Mouse (Mus musculus): ENCODE measurements around the gene Abhd2.
A peak's percentile ranks its signal among the peaks of the same experiment; 100 is the strongest.

The Abhd2 gene

DNA sequence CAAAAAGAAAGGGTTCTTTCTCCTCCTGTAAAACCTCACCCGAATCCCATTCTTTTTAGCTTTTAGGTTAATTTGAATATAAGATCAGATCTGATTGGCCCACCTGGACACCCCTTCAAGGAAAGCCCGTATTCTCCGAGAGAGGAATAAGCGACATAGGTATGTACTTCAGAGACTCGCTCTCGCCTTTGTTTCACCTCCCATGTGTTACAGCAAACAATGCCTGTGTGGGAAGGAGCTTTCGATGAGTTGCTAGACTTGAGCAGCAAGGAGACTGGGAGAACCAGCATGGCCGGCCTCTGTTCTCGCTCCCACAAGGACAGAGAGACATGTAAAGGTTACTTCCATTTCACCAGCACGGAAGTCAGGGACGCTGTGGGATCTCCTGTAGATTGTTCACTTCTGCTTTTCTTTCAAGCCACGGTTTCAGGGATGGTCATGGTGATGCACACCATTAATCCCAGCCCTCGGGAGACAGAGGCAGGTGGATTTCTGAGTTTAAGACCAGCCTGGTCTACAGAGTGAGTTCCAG lies 21.5 kb downstream of the Abhd2 start:
- no peak for DNase-seq

DNA sequence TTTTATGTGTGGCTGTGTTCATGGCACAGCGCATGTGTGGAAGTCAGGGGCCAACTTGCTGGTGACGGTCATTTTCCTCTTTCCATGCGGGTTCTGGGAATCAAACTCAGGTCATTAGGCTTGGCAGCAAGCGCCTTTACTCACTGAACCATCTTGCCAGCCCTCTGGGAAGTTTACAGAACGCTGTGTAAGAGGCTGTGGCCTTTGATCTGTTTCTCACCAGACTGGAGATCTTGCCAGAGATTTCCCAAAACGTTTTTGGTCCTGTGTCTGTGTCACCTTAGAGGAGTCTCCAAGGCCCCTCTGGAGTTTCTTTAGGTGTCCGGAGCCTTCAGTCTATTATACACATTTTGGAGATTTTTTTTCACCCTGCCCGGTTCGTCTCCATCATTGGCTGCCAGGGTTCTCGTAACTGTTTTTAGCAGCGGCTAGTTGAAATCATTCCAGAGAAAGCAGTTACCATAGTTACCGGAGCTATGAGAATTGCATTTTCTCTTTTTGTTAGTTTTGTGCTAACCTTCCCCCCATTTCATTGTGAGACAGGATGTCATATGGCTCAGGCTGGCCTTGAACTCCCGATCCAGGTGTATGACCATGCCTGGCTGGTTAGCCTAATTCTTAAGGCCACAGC lies 22.3 kb downstream of the Abhd2 start:
- DNase-seq, result no peak

DNA sequence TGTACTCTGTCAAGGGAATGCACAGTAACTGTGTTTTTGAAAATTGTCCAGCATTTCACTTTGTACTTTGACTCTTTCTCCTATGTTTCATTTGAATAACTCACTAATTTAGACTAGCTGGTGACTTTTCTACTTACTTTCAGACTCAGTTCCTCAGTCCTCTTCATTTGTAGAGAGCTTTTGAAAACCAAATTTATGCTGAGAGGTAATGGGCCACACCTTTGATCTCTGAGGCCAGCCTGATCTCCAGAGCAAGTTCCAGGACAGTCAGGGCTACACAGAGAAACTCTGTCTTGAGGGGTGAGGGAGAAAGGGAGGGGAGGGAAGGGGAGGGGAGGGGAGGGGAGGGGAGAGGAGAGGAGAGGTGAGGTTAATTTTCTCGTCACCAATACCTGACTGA lies 25.7 kb downstream of the Abhd2 start:
- no peak for DNase-seq

DNA sequence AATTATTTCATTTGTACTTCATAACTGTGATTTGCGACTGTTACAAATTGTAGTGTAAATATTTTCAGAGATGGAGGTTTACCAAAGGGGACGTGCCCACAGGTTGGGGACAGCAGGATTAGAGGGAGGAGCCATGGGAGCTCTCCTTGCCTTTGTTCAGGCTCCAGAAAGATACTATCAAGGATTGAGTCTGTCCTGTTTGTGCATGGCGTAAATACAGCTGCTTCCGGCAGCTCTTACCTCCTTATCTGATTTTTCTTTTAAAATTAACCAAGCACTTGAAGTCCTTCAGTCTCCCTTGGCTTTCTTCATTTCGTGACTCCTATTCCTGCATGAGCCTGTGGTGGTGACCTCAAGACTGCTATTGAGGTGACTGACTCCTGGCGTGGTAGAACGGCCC lies 26.5 kb downstream of the Abhd2 start:
- DNase-seq, result no peak

DNA sequence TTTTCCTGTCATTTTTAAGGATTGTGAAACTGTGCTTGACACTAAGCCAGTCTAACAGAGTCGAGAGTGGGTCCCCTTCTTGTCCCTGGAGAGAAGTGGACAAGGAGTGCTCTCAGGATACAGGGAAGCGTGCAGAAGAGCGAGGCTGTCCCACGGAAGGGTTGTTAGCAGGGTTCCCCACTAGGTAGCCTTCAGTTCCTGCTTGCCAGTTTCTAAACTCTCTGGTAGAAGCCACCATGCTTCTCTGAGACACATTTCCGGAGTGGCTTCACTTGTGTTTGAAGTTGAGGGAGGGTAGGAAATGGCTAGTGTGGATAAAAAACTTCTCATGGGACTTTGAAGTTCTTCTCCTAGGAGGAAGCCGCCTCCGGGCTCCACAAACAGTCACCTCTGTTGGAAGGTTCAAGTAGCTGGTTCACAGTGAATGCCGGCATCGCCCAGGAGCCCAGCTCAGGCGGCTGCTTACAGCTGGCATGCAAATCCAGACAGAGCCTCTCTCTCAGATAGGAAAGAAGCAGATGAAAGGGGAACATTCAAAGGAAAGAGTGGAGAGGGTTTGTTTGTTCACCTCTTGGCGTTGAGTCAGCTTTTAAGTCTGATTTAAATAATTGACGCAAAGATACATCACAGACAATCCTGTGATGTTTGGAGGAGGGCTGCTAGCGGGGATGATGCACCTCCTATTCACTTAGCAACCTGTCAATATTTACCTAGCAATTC lies 27.6 kb downstream of the Abhd2 start:
- DNase-seq, result no peak

DNA sequence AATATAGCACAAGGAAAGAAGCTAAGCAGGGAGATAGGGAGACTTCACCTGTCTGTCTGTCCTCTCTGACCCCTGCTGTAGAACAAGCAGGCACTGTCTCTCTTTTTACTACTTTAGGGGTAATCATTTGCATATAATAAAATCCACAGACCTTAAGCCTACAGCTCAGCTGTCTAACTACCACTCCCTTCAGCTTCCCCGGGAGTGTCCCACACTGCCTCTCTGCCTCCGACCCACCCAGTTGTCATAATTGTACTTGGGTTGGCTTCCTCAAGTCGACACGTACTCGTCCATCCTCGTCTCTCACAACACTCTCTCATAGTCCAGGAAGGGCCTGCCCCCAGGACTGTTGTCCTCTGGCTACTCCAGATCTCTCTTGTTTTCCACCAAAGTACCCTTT lies 29.1 kb downstream of the Abhd2 start:
- DNase-seq, result no peak

DNA sequence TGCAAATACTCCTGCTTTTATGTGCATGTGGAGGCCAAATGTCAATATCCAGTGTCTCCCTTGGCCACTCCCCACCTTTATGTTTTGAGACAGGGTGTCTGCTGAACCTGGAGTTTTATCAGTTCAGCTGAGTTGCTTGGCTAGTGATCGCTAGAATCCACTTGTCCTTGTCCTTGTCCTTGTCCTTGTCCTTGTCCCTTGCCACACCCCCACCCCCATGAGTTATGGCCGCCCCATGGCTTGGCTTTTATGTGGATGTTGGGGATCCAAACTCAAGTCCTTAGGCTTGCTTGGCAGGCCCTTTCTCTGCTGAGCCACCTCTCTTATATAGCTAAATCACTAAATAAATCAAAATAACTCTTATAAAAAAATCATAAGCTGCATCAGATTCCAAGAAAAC lies 29.6 kb downstream of the Abhd2 start:
- no peak for DNase-seq

DNA sequence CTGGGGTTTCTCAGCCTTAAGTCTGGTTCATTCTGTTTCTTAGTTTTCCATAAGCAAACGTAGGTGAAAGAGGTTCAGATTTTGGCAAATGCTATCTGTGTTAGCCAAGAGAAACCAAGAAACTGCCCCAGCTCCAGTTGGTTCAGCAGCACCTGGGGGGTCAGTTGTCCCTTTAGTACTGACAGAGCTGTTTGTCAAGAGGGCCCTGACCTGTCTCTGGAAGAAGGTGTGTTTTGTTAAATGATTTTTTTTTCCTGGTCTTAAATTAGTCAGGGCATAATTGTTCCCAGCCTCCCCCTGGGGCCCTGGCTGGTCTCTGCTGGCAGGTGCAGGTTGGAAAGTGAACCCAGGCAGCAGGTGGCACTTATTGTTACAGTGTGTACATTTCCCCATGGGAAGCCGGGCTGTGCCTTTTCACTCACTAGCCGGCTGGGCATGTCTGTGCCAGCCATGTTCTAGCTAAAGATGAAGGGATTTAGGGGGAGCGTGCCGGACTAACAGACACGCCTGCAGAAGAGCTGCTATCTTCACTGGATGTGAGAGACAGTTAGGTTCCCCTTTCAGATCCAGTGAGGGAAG lies 30.3 kb downstream of the Abhd2 start:
- peak; percentile 40 to 50 for DNase-seq

DNA sequence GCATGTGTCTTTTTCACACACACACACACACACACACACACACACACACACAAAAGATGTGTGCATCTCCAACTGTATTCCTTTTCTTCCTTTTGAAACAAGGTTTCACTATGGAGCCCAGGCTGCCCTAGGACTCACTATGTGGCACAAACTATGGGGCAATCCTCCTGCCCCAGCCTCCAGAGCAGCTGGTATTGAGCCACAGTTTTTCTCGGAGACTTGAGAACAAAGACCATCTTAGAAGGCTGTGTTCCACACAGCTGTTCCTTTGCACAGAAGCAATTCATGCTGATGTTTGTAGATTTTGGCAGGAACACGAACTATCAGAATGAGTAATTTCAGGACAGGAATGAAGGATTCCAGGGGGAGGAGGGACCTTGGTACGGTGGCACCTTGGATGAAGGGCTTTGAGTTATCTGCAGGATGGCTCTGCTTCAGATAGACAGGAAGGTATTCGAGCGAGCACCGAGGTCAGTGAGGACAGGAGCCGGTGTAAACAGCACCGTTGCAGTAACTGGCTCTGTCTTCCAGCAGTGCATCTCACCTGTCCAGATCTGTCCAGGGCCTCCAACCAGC lies 35.5 kb downstream of the Abhd2 start:
- no peak for DNase-seq

DNA sequence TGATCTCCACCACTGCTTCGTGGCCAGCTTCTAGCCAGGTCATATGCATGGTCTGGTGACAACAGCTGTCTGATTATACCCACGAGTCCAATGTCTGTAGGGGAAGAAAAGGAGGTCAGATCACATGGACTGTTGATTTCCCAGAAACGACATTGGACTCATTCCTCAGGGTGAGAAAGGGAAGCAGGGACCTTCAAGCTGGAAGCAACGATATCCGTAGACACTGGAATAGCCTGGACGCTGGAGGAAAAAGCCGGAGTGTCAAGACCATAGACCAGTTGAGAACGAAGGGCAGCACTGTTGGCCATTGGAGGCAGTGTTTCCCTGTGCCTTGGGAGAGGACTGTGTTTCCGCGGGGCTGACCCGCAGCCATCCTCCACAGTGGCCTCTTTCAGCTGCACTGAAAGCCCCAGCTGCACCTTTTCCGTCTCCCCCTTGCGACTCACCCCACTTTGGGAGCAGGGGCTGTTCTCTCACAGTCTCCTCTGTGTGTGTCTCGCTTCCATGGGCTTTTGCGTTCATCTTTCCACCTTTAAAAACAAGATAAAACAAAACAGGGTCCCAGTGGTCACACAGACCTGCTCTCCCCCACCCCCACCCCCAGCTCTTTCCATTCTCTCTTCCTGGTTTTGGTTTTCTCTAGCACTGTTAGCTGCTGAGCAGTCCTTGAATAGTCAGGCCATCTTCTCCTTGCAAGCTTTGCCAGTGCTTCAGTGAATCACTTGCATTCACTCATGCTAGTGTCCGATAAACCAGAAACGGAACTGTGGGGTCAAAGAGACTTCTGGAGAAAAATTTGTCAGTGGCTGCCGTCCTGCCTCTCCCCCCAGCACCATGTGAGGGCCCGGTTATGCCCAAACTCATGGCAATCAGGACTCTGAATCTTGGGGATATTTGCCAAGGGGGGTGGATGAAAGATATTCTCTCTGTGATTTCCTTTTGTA lies 36.5 kb downstream of the Abhd2 start:
- no peak for DNase-seq

DNA sequence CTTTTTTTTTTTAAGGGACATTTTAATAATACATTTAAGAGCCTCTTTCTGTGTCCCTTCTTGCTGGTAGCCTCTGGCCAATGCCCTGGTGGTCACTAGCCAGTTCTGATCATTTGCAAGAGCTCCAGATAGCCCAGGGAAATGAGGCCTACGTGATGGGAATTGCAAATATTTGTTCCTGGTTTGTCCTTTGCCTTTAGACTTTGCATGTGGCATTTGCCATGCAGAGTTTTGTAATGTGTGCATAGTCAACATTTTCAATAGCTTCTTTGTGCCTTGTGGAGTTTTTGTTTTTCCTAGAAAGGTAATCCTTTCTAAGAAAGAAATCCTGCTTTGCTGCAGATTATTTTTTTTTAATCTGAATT lies 37.2 kb downstream of the Abhd2 start:
- no peak for DNase-seq

DNA sequence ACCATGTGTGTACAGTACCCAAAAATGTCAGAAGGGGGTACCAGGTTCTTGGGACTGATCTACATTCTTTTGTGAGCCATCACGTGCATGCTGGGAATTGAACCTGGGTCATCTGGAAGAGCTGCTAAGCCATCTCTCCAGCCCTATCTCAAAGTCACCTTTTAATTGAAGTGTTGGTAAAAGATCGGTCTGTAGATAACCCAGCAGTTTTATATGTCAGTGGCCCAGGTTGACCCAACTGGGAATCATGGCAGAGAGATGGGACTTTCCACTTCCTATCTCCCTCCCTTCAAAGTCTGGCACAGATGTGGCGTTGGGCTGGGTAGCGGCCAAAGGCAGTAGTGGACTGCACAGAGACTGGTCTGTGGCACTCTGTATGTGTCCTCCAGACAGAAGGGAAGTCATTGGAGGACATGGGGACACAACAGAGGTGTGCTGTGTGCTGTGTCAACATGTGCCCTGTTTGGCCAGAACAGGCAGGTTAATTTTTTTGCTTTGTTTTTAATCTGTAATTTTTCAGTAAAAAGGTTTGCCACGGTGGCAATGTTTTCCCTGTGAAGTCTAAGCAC lies 38.5 kb downstream of the Abhd2 start:
- DNase-seq, result no peak

DNA sequence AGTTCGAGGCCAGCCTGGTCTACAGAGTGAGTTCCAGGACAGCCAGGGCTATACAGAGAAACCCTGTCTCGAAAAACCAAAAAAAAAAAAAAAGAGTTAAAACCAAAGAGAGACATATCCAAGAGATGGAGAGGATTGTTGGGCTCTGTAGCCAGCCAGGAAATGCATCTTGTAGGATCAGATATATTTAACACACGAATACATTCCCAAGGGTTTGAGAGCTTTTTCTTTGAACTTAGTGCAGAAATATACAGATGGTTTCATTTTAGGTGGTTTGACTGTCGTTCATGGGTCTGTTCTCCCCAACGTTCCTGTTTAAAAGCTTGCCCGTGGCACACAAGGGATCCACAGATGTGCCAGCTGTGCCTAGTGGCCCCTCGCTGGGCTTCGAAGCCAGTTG lies 39.2 kb downstream of the Abhd2 start:
- DNase-seq, result no peak

DNA sequence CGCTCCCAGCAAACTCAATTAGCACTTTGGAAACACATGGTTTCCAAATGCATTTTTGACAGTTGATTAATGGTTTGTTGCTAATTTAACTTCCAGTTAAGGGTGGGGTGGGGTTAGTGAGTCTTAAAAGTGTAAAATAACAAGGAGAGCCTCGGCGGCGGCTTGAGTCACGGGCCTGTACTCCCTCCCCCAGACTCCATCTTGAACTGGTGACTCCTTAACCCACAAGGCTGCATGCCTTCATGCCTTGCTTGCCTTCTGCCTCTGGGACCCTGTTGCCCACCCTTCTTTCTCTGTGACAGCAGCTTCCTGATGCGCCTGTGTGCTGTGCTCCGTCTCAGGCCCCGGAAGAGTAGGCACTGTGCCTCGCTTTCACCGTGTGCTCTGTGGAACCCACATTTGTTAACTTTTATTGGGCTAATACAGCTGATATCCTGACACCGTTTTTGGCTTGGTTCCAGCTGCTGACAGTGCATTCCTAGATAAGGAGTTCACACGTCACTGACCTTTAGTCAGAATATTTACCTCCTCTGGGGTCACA lies 40.6 kb downstream of the Abhd2 start:
- DNase-seq, result no peak

DNA sequence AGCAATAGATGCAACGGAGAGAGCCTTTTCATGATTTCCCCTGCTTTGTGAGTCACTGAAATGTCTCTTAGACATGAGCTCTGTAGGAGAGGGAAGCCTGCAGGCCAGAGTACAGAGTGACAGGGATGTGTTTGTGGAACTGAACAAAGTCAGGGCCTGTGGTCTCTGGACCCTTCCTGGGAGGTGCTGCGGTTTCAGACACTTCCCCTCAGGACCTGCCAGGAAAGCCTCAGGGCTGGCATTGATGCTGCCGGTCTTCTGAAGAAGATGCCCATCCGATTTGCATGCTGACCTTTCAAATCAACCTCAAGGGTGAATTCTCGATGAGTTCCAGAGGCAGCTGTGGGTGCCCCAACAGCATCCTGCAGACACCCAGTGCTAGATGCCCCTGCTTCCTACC lies 41.5 kb downstream of the Abhd2 start:
- no peak for DNase-seq

DNA sequence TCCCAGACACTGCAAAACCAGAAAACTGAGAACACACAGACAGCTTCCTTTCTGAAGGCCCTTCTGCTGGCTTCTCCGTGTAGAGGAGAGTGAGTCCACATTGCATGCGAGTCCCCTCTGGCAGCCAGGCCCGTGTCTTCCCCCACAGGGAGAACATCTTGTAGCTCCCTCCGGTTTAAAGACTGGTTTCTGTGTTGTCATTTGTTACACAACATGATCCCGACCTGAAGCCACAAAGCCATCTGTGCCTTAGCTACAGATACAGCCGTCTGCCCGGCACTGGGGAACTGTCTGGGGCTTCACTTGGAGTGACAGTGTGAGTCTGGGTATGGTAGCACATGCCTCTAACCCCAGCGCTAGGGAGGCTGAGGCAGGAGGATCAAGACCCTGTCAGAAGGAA lies 42.1 kb downstream of the Abhd2 start:
- peak; percentile 39 to 43 for DNase-seq

DNA sequence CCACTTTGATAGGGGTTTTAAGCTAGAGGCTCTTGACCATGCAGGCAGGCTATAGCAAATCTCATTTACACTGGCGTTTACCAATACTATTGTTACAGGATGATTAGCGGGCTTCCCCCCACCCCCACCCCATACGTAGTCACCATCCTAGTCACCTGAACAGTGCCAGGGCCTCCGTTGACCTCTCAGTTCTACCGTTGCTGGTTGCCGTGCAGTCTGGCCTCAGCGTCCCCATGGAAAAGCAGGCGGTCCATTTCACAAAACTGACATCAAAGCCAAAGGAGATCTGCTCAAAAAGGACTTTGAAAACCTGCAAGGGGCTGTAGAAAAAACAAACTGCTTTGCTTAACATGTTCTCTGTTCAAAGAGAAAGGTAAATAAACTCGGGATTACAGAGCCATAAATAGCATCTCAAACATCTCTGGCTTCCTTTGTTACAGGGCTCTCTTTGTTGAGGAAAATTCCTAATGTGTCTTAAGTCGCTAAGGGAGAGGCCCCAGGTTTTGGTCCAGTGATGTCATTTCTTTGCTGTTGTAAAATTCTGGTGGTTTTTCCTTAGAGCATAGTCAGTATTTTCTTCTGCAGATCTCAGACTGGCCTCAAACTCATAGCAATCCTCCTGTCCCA lies 43.2 kb downstream of the Abhd2 start:
- no peak for DNase-seq

DNA sequence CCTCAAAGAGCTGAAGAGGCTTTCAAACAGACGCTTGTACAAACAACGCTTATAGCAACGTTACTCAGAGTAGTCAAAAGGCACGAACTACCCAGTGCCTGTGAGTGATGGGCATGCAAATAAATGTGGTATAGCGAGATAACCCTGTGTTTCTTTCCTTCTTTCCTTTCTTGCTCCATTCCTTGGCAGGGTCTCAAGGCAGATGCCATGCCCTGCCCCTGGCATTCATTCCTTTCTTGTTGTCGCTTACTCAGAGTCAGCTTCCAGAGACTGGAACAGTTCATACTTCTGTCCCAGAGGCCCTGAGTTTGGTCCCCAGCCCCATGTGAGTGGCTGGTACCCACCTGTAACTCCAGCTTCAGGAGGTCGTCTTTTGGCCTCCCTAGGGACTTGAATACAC lies 44.6 kb downstream of the Abhd2 start:
- DNase-seq, result no peak

DNA sequence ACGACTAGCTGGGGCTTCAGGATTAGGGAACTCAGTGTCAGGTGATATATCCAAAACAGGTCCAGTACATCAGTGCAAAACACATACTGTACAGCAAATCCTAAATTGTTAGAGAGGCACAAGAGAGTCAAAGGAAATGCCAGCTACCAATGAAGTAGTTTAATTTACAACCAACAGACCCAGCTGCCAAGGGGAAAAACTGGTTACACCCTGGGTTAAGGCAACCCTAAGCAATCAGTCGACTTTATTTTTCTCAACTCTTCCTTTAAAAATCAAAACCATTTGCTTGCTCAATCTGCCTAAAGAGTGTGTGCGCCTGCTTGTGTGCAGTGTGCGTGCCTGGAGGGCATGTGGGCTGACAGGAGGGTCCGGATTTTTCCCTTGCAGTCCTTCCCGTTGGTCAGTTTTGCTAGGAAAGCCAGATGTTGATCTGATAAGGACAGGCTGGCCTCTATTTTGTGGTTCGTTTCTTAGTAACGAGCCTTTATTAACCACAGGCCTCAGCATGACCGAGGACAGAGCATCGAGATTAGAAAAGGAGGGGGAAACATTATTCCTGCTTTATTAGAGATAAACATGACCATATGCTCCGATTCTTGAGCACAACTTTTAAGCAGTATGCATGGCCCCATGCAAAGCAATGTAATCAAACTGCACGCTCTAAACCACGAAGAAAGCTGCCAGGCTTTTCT lies 45.3 kb downstream of the Abhd2 start:
- DNase-seq, result no peak

DNA sequence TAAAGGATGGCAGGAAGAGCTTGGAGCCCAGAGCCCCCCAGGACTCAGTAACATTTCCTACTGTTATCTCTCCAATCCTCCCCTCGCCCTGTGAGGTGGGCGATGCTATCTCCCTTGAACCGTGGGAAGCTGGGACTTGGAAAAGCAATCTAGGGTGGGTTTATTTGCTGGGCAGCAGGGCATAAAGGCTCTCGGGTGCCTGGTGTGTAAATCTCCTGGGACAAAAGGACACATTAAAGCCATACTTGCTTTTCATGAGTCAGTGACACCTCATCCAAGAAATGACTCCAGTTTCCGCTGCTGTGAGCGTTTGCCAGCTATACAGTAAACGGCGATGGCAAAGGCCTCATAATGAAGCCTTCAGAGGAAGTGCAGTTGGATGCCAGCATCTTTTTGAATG lies 50.9 kb downstream of the Abhd2 start:
- no peak for DNase-seq

DNA sequence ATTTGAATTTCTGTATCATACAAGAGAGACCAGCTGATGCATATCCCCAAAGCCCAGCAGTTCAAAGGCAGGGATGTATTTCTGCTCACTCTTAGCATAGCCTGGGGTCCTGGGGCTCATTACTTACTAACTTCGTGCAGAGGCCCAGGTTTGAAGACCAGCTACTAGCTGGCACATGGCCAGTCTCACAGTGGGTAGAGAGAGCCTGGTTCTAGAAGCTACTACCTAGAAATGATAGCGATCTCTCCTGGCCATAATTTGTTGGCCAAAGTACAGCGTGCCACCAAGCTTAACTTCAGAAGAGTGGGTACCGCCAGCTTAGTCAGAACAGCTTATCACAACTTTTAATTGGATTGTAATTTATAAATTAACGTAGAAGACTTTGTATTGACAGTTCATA lies 55.8 kb downstream of the Abhd2 start:
- peak in 1 of 2 experiments; percentile 36 for DNase-seq
